Mouse (Mus musculus): Measurements from ENCODE around the gene Riok2. TPM values are rescaled to one million over a fixed set of nuclear protein-coding genes. Genes with fewer than 3 reads are reported as not detected.
"Not testable (repeated sequence)": the region's sequence is repeated elsewhere in the genome, so short reads cannot be mapped to it uniquely, and the experiment has no call there.

Gene Riok2
- polyA plus RNA-seq (2015; fragmentation: Nextera tagmentation; extraction: Ambion mirVana): 11.2 and 12.4 TPM in 2 replicates

- peak within 1 kb of the TSS; percentile 63 for H3K4me3 ChIP-seq (ENCODE audit: low read depth, low read length)
- peak within 1 kb of the TSS; percentile 77 for H3K4me2 ChIP-seq (replicated peaks; ENCODE audit: low read depth, low read length)
- peak; percentile 98 for ATAC-seq
- H3K36me3 ChIP-seq (ENCODE audit: insufficient read depth, low read length): no peaks in the 10 kb centered on the region
- peak; percentile 99 for DNase-seq (ENCODE audit: low spot score)
- WGBS: under 1% methylated on average over 48 of the region's 48 CpGs
- TF ChIP-seq CTCF (IDR thresholded peaks at IDR 0.05) (no peak), EP300 (IDR thresholded peaks at IDR 0.05) (peak; percentile 100)
- peak within 1 kb of the TSS; percentile 77 for H3K9ac ChIP-seq (replicated peaks; ENCODE audit: low read depth)
- H3K27me3 ChIP-seq (replicated peaks; ENCODE audit: insufficient read depth, low read length): no peaks in the 10 kb centered on the region
- H3K4me1 ChIP-seq (ENCODE audit: insufficient read depth, low read depth, low read length): peaks cover 8% of the 10 kb centered on the region; the same call in 1 of the 2 replicates
- no peaks in the 10 kb centered on the region for H3K9me3 ChIP-seq (ENCODE audit: low read length)
- peak within 1 kb of the TSS; percentile 87 for H3K27ac ChIP-seq (ENCODE audit: low read length)
Observed at GRCm38 (mm10) chr17:17373918-17374910, at the start of gene Riok2. Gene Riok2, plus strand, starts transcription at chr17:17374309.

GRCm38 (mm10) chr17:17326022-17326421 is 48.1 kb upstream of the Riok2 start:
- H3K27ac ChIP-seq (ENCODE audit: low read length); ATAC-seq; DNase-seq (ENCODE audit: low spot score); H3K36me3 ChIP-seq (ENCODE audit: insufficient read depth, low read length); H3K4me3 ChIP-seq (ENCODE audit: low read depth, low read length); H3K27me3 ChIP-seq (replicated peaks; ENCODE audit: insufficient read depth, low read length); H3K4me2 ChIP-seq (replicated peaks; ENCODE audit: low read depth, low read length); H3K9me3 ChIP-seq (ENCODE audit: low read length); H3K9ac ChIP-seq (replicated peaks; ENCODE audit: low read depth); H3K4me1 ChIP-seq (ENCODE audit: insufficient read depth, low read depth, low read length): not testable (repeated sequence)
- 81% methylated on average over 1 of the region's 1 CpGs for WGBS

- Histone ChIP-seq H3K4me1 (ENCODE audit: insufficient read depth, low read depth, low read length) (no peaks in the 10 kb centered on the region), H3K9ac (replicated peaks; ENCODE audit: low read depth) (no peak overlapping the region), H3K4me2 (replicated peaks; ENCODE audit: low read depth, low read length) (no peak overlapping the region), H3K27ac (ENCODE audit: low read length) (no peak overlapping the region), H3K4me3 (ENCODE audit: low read depth, low read length) (no peak overlapping the region), H3K9me3 (ENCODE audit: low read length) (no peaks in the 10 kb centered on the region), H3K36me3 (ENCODE audit: insufficient read depth, low read length) (no peaks in the 10 kb centered on the region), H3K27me3 (replicated peaks; ENCODE audit: insufficient read depth, low read length) (no peaks in the 10 kb centered on the region)
- ATAC-seq: no peak
- no peak for DNase-seq (ENCODE audit: low spot score)
- WGBS: 85% methylated on average over 4 of the region's 4 CpGs
- TF ChIP-seq CTCF (IDR thresholded peaks at IDR 0.05) (no peak), EP300 (IDR thresholded peaks at IDR 0.05) (no peak)
Observed at GRCm38 (mm10) chr17:17326636-17327035, 47.5 kb upstream of the Riok2 start.

GRCm38 (mm10) chr17:17345374-17346183 is 28.5 kb upstream of the Riok2 start:
- ATAC-seq: peak; percentile 19; the same call in 1 of the 2 replicates
- not testable (repeated sequence) for H3K9me3 ChIP-seq (ENCODE audit: low read length); DNase-seq (ENCODE audit: low spot score); H3K4me1 ChIP-seq (ENCODE audit: insufficient read depth, low read depth, low read length); H3K4me3 ChIP-seq (ENCODE audit: low read depth, low read length); H3K9ac ChIP-seq (replicated peaks; ENCODE audit: low read depth); H3K36me3 ChIP-seq (ENCODE audit: insufficient read depth, low read length); H3K27ac ChIP-seq (ENCODE audit: low read length); H3K27me3 ChIP-seq (replicated peaks; ENCODE audit: insufficient read depth, low read length)
- 6% methylated on average over 24 of the region's 40 CpGs for WGBS
- peak overlapping the region; percentile 38 for H3K4me2 ChIP-seq (replicated peaks; ENCODE audit: low read depth, low read length)

GRCm38 (mm10) chr17:17346281-17346680 is 27.8 kb upstream of the Riok2 start:
- not testable (repeated sequence) for H3K36me3 ChIP-seq (ENCODE audit: insufficient read depth, low read length); H3K27me3 ChIP-seq (replicated peaks; ENCODE audit: insufficient read depth, low read length); H3K9ac ChIP-seq (replicated peaks; ENCODE audit: low read depth); ATAC-seq; H3K4me3 ChIP-seq (ENCODE audit: low read depth, low read length); H3K9me3 ChIP-seq (ENCODE audit: low read length); H3K27ac ChIP-seq (ENCODE audit: low read length); DNase-seq (ENCODE audit: low spot score); H3K4me1 ChIP-seq (ENCODE audit: insufficient read depth, low read depth, low read length)
- peak overlapping the region; percentile 38 for H3K4me2 ChIP-seq (replicated peaks; ENCODE audit: low read depth, low read length)
- WGBS: 42% methylated on average over 4 of the region's 4 CpGs

- H3K27ac ChIP-seq (ENCODE audit: low read length): peak overlapping the region; percentile 87
- H3K4me1 ChIP-seq (ENCODE audit: insufficient read depth, low read depth, low read length): peaks cover 8% of the 10 kb centered on the region; the same call in 1 of the 2 replicates
- ATAC-seq: peak; percentile 0; the same call in 1 of the 2 replicates
- peak overlapping the region; percentile 77 for H3K4me2 ChIP-seq (replicated peaks; ENCODE audit: low read depth, low read length)
- under 1% methylated on average over 6 of the region's 6 CpGs for WGBS
- no peak for TF ChIP-seq CTCF (IDR thresholded peaks at IDR 0.05)
- TF ChIP-seq EP300 (IDR thresholded peaks at IDR 0.05): no peak
- no peak for DNase-seq (ENCODE audit: low spot score)
- H3K36me3 ChIP-seq (ENCODE audit: insufficient read depth, low read length): no peaks in the 10 kb centered on the region
- no peaks in the 10 kb centered on the region for H3K9me3 ChIP-seq (ENCODE audit: low read length)
- peak overlapping the region; percentile 63 for H3K4me3 ChIP-seq (ENCODE audit: low read depth, low read length)
- no peaks in the 10 kb centered on the region for H3K27me3 ChIP-seq (replicated peaks; ENCODE audit: insufficient read depth, low read length)
- peak overlapping the region; percentile 77 for H3K9ac ChIP-seq (replicated peaks; ENCODE audit: low read depth)
Observed at GRCm38 (mm10) chr17:17373550-17373917, 575 bp upstream of the Riok2 start.
